Mouse (Mus musculus) brain, embryonic 14.5 days (tissue): ENCODE measurements at regions not wholly inside any gene's neighbourhood (a gene's known extent, or its start where the extent isn't known, plus 50 kb on each side); places are given as distances from the start of the nearest gene placed in this dataset.

ENCODE experiments used
- CTCF ChIP-seq: fragments of 200-500 bp; IDR thresholded peaks from 2 replicates; pipeline ENCODE4 v1.5.1; 2012; ENCODE audit warnings: inconsistent platforms, mild to moderate bottlenecking, moderate library complexity, borderline replicate concordance; ENCODE audit not compliant: insufficient read depth, insufficient read length; ENCODE audit errors: extremely low read depth
- POLR2A ChIP-seq: fragments of 200-500 bp; IDR thresholded peaks from 2 replicates; pipeline ENCODE4 v1.6.1; 2012; ENCODE audit warnings: mild to moderate bottlenecking, inconsistent platforms, borderline replicate concordance; ENCODE audit not compliant: poor library complexity, insufficient read depth, insufficient read length, severe bottlenecking; ENCODE audit errors: extremely low read depth

- no peak for TF ChIP-seq POLR2A
- TF ChIP-seq CTCF = no peak
Observed at GRCm38 (mm10) chr2:116954896-116955295, 76.4 kb downstream of the Tmco5 start.
